Mouse (Mus musculus) heart, postnatal 14 days (tissue): ENCODE data around the gene Cfap206. TPM values are rescaled to one million over a fixed set of nuclear protein-coding genes. Genes with fewer than 3 reads are reported as not detected.
"Not testable (repeated sequence)": the region's sequence is repeated elsewhere in the genome, so short reads cannot be mapped to it uniquely, and the experiment has no call there.

Source experiments
- DNase-seq, 2 experiments: peaks; one replicate each; pipeline ENCODE4 v3.0.0; 2021 to 2022
- intact Hi-C: fragments of 180-260 bp; cut with DNase I; formaldehyde crosslinking; loops from one replicate; pipeline ENCODE4 v1.15.1; 2025
- long read RNA-seq, 2 experiments: library from polyadenylated mRNA; stranded (forward); transcript quantifications; one replicate each; pipeline ENCODE4 v2.0.0; 2021
- total RNA-seq, 2 experiments: library from RNA; stranded (reverse); gene quantifications; 2 replicates each; pipeline ENCODE4 v1.2.3; 2021

Cfap206 gene
- under 1 TPM; 0.17 to 0.79 TPM for total RNA-seq
- long read RNA-seq, experiment 1 = 0 reads
- long read RNA-seq, experiment 2 = 0 reads

GRCm38 (mm10) chr4:34729851-34730341, at the start of gene Cfap206:
Cfap206 (minus strand) TSS chr4:34730206.
- intact Hi-C loops = no loop called here
- DNase-seq = peak; percentile 67 to 75

DNA sequence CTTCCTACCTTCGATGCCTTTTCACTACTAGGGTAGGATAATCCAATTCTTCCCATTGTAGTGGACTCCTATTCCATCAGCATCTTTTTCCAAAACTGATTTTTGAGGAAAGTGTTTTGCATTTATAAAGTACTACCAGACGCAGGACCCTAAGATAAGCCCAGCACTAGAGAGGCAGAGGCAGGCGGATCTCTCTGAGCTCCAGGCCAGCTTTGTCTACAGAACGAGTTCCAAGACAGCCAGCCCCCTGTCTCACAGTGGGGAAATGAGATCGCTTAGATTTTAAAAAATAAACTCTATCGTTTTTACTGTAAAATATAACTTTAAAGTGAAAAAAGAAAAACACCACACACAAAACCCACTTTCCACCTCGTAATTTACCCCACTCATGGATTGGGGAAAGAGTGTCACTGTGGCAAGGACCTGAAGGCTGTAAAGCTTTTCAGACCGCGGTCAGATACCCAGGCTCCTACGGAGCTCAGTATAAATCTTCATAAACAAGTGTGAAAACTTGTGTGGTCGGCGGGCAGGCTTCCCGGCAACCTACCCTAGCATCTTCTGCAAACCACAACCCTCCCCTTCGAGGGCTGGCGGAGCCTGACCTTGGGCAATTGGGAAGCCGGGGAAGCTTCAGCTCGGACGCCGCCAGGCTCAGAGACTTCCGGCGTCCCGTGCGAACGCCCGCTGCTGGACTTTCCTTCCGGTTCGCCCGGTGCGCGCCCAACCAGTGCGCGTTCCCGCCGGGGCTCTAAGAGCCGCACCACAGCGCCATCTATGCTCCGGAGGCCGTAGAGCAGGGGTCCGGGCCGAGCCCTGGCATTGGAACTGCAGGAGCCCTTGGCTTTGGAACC, 47.9 kb upstream of the Cfap206 start, which contains the start of gene Smim8:
Gene Smim8 (minus strand): TSS at position 747 of the 851 bp plus-strand sequence.
- intact Hi-C loops = loop anchor here (2.0 to 5.0 kb wide), 2 partner anchors 91 to 109 kb away; partner anchors contain the start of gene Slc35a1
- peak; percentile 93 to 97 for DNase-seq

DNA sequence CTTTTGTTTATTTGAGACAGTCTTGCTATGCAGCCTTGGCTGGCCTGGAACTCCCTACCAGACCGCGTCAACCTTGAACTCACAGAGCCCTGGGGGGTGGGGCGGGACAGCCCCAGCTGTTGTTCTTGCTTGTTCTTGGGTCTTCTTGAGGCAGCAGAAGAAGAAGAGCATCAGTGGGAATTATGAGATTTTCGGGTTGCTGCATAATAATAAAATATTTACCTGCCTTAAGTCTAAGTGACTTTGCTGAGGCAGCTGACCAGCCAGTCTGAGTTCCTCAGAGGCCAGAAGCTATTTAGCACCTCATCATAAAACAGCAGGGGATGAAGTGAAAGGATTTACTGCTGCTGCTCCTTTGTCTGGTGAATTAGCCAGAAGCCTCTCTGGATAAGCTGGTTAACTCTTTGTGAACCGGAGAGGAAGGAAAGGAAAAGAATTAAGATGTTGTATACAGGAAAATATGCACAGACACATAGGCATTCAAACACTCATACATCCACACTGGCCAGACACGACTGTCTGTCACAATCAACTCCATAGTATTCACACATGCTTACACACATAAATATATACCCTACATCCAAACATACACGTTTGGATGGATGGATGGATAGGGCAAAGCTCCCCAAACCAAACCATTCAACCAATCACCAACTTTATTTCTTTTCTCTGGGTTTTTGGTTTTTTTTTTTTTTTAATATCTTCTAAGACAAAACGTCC, 41.8 kb upstream of the Cfap206 start:
- no peak for DNase-seq
- intact Hi-C loops = no loop called here

DNA sequence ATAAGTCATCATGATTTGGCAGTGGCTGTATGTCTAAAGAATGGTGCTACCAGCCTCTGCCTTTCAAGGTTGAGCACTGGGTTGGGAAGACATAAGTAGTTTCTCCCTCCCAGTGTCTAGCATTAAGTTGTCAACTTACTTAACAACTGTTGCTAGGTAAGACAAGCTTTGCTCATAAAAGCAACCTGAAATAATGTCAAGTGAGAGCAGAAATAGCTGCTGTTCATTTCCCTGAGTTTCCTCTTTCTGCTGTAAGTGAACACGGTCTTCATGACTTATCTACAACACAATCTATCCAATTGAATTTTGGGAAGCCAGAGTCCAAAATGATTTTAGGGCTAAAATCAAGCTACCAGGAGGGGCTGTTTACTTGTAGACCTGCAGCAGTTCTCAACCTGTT, 26.2 kb upstream of the Cfap206 start, which contains the start of gene Gm136:
Gene Gm136 (minus strand): TSS at position 101 of the 400 bp plus-strand sequence.
- intact Hi-C loops = no loop called here

GRCm38 (mm10) chr4:34749236-34749635, 19.2 kb upstream of the Cfap206 start:
- no peak for DNase-seq
- intact Hi-C loops = no loop called here

More for the DNA sequence above, 26.2 kb upstream of the Cfap206 start, which contains the start of gene Gm136:
- DNase-seq = no peak

GRCm38 (mm10) chr4:34734461-34734860, 4.5 kb upstream of the Cfap206 start:
- no peak for DNase-seq
- intact Hi-C loops = no loop called here

DNA sequence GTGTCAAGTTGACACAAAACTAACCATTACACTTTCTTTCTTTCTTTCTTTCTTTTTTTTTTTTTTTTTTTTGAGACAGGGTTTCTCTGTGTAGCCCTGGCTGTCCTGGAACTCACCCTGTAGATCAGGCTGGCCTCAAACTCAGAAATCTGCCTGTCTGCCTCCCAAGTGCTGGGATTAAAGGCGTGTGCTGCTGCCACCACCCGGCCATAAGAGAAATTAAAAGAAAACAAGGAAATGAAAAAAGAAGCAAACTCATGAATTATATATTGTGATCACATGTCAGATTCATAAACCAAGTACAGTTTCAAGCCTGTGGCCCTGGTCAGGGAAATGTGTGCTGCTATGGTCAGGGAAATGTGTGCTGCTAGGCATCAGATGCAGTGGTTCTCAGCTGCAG, 3.4 kb upstream of the Cfap206 start:
- intact Hi-C loops, DNase-seq: not testable (repeated sequence)

GRCm38 (mm10) chr4:34725710-34726109, 4.3 kb downstream of the Cfap206 start:
- DNase-seq, intact Hi-C loops: not testable (repeated sequence)

DNA sequence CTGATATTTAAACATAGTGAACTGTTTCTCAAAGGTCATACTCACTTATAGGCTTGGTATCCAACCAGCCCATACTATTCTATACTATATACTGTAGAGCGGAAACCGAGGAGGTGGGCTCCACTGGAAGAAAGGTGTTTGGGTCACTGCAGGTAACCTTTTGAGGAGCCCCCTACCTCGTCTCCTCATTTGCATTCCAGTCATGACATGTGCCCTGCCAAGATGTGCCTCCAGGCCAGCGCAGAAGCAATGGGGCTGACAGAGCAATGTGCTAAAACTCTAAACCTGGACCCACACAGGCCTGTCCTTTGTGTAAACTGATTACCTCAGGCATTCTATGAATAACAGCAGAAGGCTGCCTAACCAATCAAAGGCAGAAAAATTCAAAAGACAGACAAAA, 5.7 kb downstream of the Cfap206 start:
- DNase-seq = no peak
- intact Hi-C loops = no loop called here

GRCm38 (mm10) chr4:34723186-34723585, 6.8 kb downstream of the Cfap206 start:
- intact Hi-C loops = no loop called here
- no peak for DNase-seq

DNA sequence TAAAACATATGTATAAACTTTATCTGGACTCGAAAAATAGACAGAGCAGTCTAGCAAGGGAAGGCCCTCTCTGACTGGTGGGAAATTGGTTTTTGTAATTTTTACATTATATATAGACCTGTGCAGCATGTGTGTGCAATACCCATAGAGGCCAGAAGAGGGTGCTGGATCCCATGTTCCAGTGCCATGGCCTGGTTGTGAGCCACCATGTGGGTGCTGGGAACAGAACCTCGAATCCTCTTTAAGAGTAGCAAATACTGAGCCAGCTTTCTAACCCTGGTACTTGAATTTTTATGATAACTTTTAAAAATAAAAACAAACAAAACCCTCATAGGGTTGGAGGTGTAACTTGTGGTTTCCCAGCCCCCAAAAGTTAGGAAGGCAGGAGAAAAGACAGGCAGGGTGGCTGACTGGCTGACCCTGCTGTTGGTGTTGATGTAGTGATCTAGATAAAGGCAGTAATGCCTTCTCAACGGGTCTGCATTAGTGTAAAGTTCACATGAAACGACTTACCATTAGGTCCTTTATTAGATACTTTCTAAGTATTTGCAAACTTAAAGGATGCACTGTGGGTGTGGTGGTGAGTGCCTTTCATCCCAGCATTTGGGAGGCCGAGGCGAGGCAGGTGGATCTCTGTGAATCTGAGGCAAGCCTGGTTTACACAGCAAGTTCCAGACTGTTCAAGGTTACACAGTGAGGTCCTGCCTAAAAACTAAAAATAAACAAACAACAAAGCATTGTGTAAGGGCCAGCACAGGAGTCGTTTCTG, 9.7 kb downstream of the Cfap206 start:
- DNase-seq = no peak
- intact Hi-C loops = no loop called here

DNA sequence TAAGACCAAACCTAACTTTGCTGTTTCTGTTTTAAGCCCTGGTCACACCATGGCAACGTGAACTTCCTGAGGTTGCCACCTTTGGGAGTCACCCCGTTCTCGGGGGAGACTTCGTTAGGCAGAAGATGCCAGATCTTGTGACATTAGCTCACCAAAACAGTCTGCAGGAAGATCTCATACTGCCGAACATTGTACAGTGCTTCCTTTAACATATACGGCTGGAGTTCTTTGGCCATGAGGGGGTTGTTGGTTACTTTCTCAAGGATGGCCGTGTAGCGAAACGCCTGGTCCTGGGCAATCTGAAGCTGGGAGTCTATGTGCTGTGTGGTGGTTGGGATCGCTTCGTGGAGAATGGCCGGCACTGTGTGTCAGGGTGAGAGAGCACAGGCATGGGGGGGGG, 10.6 kb downstream of the Cfap206 start:
- intact Hi-C loops = no loop called here
- DNase-seq = no peak

DNA sequence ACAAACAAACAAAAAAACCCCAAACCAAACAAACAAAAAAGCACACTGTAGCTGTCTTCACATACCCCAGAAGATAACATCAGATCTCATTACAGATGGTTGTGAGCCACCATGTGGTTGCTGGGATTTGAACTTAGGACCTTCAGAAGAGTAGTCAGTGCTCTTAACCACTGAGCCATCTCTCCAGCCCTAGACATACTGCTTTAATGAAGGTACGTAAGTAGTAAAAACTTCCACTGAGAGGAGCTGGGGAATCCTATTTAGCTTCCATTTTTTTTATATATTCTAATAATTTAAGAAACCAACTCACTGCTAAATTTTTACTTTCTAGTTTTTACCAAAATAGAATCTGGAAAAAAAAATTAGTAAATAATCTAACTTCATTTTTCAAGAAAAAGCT, 14.9 kb downstream of the Cfap206 start:
- DNase-seq = no peak
- intact Hi-C loops = no loop called here

DNA sequence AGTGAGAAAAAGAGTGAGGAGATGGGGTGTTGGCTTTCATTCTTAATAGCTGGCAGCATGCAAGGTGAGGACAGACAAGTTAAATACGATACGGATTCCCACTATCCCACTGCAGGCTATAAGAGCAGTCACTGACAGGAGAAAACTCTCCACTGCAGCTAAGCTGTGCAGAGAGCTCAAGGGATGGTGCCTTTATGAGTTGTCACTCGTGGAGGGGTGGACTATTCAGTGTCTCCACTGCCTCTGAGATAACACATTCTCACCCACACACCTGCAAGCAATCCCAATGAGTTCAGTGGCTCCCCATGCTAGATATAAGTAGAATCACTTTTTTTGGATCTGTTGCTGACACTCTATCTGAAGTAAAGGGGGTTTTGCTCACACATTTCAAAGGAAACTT, 21.9 kb downstream of the Cfap206 start:
- intact Hi-C loops = no loop called here
- DNase-seq = no peak

DNA sequence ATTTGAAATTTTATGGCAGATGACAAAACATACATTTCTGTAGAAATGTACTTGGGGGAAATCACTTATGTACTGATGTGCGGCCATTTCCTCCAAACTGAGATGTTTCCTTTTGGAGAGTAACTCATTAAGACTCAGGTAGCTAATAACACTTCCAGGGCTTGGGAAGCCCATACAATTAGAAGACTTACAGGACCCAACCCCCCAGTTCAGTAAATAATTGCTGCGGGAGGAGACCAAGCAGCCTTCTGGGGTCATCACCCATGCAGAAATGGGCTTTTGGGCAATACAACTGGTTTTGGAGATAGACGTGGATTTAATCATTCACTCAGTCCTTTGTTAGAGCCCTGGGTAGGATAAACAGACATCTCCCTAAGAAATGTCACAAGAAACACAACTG, 22.8 kb downstream of the Cfap206 start:
- DNase-seq = no peak
- intact Hi-C loops = no loop called here

DNA sequence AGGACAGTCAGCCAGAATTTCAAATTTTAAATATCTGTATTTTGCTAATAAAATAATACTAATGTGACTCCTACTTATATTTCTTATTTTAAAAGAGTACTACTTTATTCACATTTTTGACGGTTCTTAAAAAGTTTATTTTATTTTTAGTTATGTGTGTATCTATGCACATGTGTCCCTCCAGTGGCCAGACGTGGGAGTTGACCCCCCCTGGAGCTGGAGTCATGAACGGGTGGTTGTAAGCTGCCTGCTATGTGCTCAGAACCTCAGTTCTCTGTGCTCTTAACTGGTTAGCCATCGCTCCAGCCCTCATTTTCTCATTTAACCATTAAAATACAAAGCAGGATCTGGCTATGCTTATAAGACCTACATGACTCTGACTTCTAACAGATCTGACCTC, 27.0 kb downstream of the Cfap206 start:
- DNase-seq = no peak
- intact Hi-C loops = no loop called here

DNA sequence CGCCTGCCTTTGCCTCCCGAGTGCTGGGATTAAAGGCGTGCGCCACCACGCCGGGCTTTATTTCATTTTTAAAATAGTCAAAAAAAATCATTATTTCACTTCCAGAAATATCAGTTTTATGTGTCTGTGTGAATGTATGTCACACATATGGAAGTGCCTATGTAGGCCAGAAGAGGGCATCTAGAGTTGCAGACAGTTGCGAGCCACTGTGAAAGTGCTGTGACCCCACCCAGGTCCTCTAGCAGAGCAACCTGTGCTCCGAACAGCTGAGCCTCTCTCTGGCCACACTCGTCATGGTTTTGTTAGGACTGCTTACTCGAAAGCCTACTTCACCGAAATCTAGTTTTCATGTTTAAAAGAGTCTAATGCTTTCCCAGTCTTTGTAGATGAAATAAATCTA, 27.8 kb downstream of the Cfap206 start:
- intact Hi-C loops = no loop called here
- DNase-seq = no peak

DNA sequence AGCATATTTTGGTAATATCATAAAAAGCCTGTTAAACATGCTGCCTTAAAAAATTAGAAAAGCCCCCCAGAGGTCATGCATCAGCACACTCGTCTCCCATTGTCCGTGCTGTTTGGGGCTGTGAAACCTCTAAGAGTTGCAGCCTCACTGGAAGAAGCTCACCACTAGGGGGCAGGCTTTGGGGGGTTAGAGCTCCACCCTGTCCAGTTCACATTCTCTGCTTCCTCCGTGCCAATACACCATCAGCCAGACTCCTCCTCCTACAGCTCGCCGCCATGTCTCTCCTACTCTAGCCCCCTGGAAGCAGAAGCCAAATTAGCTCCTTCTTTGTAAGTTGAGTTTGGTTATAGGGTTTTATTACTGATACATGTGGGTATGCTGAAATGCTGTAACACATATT, 28.5 kb downstream of the Cfap206 start:
- DNase-seq = peak; percentile 51 to 69
- intact Hi-C loops = no loop called here

DNA sequence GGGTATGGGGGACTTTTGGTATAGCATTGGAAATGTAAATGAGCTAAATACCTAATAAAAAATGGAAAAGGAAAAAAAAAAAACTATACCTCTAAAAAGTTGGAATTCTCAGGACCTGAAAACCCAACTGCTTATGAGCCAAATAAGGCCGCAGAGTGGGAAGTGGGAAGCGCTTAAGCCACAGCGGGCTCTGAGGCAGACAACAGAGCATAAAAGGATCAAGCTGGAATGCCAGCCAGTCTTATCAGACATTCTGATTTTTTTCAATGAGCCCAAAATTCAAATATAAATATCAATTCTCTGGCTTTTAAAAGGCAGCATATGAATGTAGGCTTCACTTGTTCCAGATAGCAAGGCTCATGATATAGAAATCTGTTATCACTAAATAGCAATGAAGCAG, 42.0 kb downstream of the Cfap206 start:
- intact Hi-C loops = loop anchor here (5.0 to 10.0 kb wide), 2 partner anchors 234 to 537 kb away; partner anchors contain the start of gene C9orf72
- DNase-seq = no peak

DNA sequence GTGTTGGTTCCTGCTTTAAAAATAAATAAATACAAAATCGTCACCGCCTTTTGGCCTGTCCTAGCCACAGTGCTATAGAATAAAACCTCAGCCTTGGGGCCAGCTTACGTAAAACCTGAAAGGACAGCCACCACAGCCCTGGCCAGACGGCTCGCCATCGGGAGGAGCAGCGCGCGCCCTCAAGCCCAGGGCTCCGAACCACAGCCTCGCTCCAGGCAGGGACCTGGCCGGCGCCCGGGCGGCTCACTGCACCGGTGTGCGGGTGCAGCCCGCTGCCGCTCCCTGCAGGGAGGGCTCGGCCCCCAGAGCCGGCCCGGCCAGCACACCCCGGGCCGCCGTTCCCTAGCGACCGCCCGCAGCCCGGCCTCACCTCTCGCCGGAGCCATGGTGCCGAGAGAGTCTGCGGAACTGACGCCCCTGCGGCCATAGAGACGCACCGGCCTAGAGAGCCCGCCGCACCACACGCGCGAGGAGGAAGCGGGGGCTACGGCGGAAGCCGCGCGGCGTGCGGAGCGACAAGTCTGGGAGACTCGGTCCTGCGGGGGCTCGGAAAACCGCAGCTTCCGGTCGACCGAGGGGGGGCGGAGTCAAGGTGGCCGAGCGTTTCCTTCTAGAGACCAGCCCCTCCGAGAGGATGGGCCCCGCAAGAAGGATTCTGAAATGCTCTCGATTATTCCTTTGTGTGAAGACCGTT, 43.0 kb downstream of the Cfap206 start, which contains the start of gene Slc35a1:
Gene Slc35a1 (minus strand): TSS at position 565 of the 694 bp plus-strand sequence.
- peak; percentile 94 for DNase-seq
- intact Hi-C loops = loop anchor here (2.0 to 10.0 kb wide), 3 partner anchors 92 to 538 kb away; partner anchors contain the start of genes C9orf72 and Smim8
